Mouse (Mus musculus) intestine, embryonic 14.5 days (tissue): ENCODE measurements around the gene 9630041A04Rik. TPM values are rescaled to one million over a fixed set of nuclear protein-coding genes. Genes with fewer than 3 reads are reported as not detected.

Experiments
- ATAC-seq: fragments of 200-750 bp; cut with Nextera tagmentation; replicated peaks from 2 replicates; pipeline ENCODE4 v1.8.0; 2017; ENCODE audit warnings: low read depth, moderate number of reproducible peaks, moderate TSS enrichment, moderate library complexity; ENCODE audit not compliant: low FRiP score, low TSS enrichment
- DNase-seq: peaks from one replicate; pipeline ENCODE4 v3.0.0-alpha.2; 2018; ENCODE audit warnings: low spot score
- H3K27ac ChIP-seq: fragments of 300-500 bp; sonication (generic); 2 replicates; pipeline ENCODE4 v1.5.1; 2014; ENCODE audit warnings: low read depth, mild to moderate bottlenecking, control low read depth
- H3K27me3 ChIP-seq: fragments of 300-500 bp; sonication (generic); replicated peaks from 2 replicates; pipeline ENCODE4 v1.6.1; 2014; ENCODE audit warnings: low read length, control low read depth; ENCODE audit not compliant: control insufficient read depth, insufficient read depth
- H3K36me3 ChIP-seq: fragments of 300-500 bp; sonication (generic); 2 replicates; pipeline ENCODE4 v1.6.1; 2014; ENCODE audit warnings: low read length, control low read depth; ENCODE audit not compliant: control insufficient read depth, insufficient read depth
- H3K4me1 ChIP-seq: fragments of 300-500 bp; sonication (generic); replicated peaks from 2 replicates; pipeline ENCODE4 v1.6.1; 2014; ENCODE audit warnings: low read length, control low read depth, mixed read lengths; ENCODE audit not compliant: control insufficient read depth, insufficient read depth
- H3K4me2 ChIP-seq: fragments of 300-500 bp; sonication (generic); 2 replicates; pipeline ENCODE4 v1.6.1; 2014; ENCODE audit warnings: low read length
- H3K4me3 ChIP-seq: fragments of 300-500 bp; sonication (generic); 2 replicates; pipeline ENCODE4 v1.5.1; 2014; ENCODE audit warnings: low read depth, low read length, control low read depth, mixed read lengths
- H3K9ac ChIP-seq: fragments of 300-500 bp; sonication (generic); 2 replicates; pipeline ENCODE4 v1.6.1; 2014; ENCODE audit warnings: mild to moderate bottlenecking, low read length
- H3K9me3 ChIP-seq: fragments of 300-500 bp; sonication (generic); 2 replicates; pipeline ENCODE4 v1.6.1; 2016; ENCODE audit warnings: low read length, control low read depth; ENCODE audit not compliant: control insufficient read depth
- WGBS: fragments of 180-500 bp; shearing (Covaris S2); extraction: QIAGEN DNeasy Blood & Tissue Kit; methylation state at CpG from one replicate; pipeline ENCODE4 v1.1.7; 2014; 5-methylcytosine and 5-hydroxymethylcytosine counted together
- polyA plus RNA-seq: library from polyadenylated mRNA; unstranded; fragments of >200 nt; fragmentation: Nextera tagmentation; extraction: Ambion mirVana; gene quantifications from 2 replicates; pipeline ENCODE4 v1.2.1, GENCODE M21; 2014

9630041A04Rik gene
- polyA plus RNA-seq, 1 experiment from 2014 or later = 0.15 TPM

- no peaks in the 10 kb centered on the region for H3K9me3 ChIP-seq
- ATAC-seq = no peak
- H3K27ac ChIP-seq = no peak overlapping the region
- H3K36me3 ChIP-seq = no peaks in the 10 kb centered on the region
- no peak overlapping the region for H3K4me3 ChIP-seq
- no peak overlapping the region for H3K4me2 ChIP-seq
- DNase-seq = no peak
- H3K4me1 ChIP-seq = no peaks in the 10 kb centered on the region
- 72% methylated on average over 5 of the region's 5 CpGs for WGBS
- no peak overlapping the region for H3K9ac ChIP-seq
- no peaks in the 10 kb centered on the region for H3K27me3 ChIP-seq
These were observed 1.5 kb downstream of the 9630041A04Rik start for GRCm38 (mm10) chr9:101863130-101863529.

DNA sequence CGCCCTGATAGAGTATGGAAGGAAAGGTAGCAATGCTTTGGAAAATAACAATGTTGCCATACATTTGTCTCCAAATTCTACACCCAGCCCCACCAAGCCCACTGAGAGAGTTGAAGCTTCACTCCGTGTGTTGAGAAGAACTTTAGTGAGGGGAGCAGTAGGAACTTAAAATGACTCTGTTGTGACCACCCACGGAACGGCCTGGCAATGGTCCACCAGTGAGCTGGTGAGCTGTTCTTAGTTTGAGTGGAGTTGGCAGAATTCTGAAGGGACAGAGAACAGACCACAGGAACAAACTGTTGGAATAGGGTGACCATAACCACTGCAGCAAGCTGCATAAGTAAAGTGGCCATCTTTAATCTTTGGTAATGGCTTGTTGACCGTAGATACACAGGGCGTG, 7.0 kb downstream of the 9630041A04Rik start:
- 91% methylated on average over 6 of the region's 6 CpGs for WGBS
- H3K4me2 ChIP-seq = no peak overlapping the region
- DNase-seq (no peak), ATAC-seq (no peak)
- H3K4me1 ChIP-seq = no peaks in the 10 kb centered on the region
- H3K27me3 ChIP-seq = no peaks in the 10 kb centered on the region
- H3K9me3 ChIP-seq = no peaks in the 10 kb centered on the region
- no peak overlapping the region for H3K4me3 ChIP-seq
- H3K27ac ChIP-seq = no peak overlapping the region
- no peaks in the 10 kb centered on the region for H3K36me3 ChIP-seq
- H3K9ac ChIP-seq = no peak overlapping the region

- H3K27me3 ChIP-seq = no peaks in the 10 kb centered on the region
- H3K4me2 ChIP-seq = no peak overlapping the region
- DNase-seq (no peak), ATAC-seq (no peak)
- 64% methylated on average over 4 of the region's 4 CpGs for WGBS
- no peaks in the 10 kb centered on the region for H3K36me3 ChIP-seq
- no peak overlapping the region for H3K4me3 ChIP-seq
- H3K27ac ChIP-seq = no peak overlapping the region
- no peak overlapping the region for H3K9ac ChIP-seq
- H3K4me1 ChIP-seq = no peaks in the 10 kb centered on the region
- H3K9me3 ChIP-seq = no peaks in the 10 kb centered on the region
These were observed 8.4 kb downstream of the 9630041A04Rik start for GRCm38 (mm10) chr9:101870034-101870433.

DNA sequence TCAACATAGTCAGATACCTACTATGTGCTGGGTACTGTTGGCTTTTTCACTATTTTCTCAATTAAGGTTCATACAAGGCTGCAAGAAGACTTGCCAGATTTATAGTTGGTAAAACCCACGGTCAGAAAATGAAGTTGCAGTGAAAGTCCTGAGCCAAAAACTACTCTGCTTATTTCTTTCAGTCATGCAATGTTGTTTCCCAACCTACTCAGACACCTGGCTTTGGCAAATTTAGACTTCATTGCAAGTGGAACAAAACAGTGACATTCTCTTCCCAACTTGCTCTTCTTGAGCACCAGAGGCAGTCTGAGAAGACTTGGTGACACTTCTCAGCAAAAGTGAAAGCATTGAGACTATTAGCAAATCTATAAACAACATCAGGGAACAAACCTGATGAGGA, 13.7 kb downstream of the 9630041A04Rik start:
- WGBS = 85% methylated on average over 1 of the region's 1 CpGs
- Histone ChIP-seq H3K4me3 (no peak overlapping the region), H3K4me1 (no peaks in the 10 kb centered on the region), H3K36me3 (no peaks in the 10 kb centered on the region), H3K9me3 (no peaks in the 10 kb centered on the region), H3K9ac (no peak overlapping the region), H3K27me3 (no peaks in the 10 kb centered on the region), H3K27ac (no peak overlapping the region), H3K4me2 (no peak overlapping the region)
- DNase-seq (no peak), ATAC-seq (no peak)

- Histone ChIP-seq H3K4me1 (no peaks in the 10 kb centered on the region), H3K9ac (no peak overlapping the region), H3K4me3 (no peak overlapping the region), H3K36me3 (no peaks in the 10 kb centered on the region), H3K9me3 (no peaks in the 10 kb centered on the region), H3K27me3 (no peaks in the 10 kb centered on the region), H3K4me2 (no peak overlapping the region), H3K27ac (no peak overlapping the region)
- 68% methylated on average over 11 of the region's 11 CpGs for WGBS
- ATAC-seq = no peak
- DNase-seq = no peak
These were observed 15.7 kb downstream of the 9630041A04Rik start for GRCm38 (mm10) chr9:101877109-101877987.

- 74% methylated on average over 2 of the region's 2 CpGs for WGBS
- Histone ChIP-seq H3K4me2 (no peak overlapping the region), H3K4me3 (no peak overlapping the region), H3K27ac (no peak overlapping the region), H3K9ac (no peak overlapping the region), H3K36me3 (no peaks in the 10 kb centered on the region), H3K4me1 (no peaks in the 10 kb centered on the region), H3K9me3 (no peaks in the 10 kb centered on the region), H3K27me3 (no peaks in the 10 kb centered on the region)
- no peak for ATAC-seq
- DNase-seq = no peak
These were observed 21.7 kb downstream of the 9630041A04Rik start for GRCm38 (mm10) chr9:101883295-101883694.

DNA sequence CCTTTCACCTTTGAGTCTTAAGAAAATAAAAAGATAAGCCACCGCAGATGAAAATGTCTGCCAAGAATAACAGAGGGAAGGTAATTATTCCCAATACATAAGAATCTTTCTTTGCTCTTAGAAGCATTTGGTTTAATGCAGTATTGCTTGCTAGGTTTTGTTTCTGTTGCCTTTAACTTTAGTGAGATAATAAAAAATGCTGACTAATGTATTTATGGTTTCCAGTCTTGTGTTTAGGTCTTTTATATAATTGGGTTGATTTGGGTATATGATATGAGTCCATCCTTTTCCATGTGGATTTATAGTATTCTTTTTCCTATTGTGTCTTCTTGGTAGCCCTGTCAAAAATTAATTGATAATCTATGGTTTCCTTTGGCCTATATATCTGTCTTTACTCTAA, 36.2 kb downstream of the 9630041A04Rik start:
- Histone ChIP-seq H3K27me3 (no peaks in the 10 kb centered on the region), H3K4me3 (no peak overlapping the region), H3K4me1 (no peaks in the 10 kb centered on the region), H3K4me2 (no peak overlapping the region), H3K27ac (no peak overlapping the region), H3K36me3 (no peaks in the 10 kb centered on the region), H3K9ac (no peak overlapping the region), H3K9me3 (no peaks in the 10 kb centered on the region)
- no peak for DNase-seq
- no peak for ATAC-seq
- WGBS = 91% methylated on average over 1 of the region's 1 CpGs

DNA sequence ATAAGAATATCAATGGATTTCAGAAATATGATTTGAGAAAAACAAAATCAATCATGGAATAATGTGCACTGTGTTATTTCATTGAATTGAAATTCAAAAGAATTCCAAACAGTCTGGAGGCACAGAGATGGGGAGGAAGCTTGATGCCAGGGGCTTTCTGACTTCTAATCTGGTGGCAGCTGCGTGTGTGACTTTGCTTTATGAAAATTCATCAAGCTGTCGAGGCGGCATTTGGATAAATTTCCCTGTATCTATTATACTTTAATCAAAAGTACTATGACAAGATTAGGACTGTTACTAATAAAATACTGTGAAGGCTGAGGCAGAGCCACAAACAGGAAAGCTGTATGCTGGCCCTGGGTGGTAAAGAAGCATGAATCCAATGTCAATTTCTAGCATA, 41.8 kb downstream of the 9630041A04Rik start:
- Histone ChIP-seq H3K27ac (no peak overlapping the region), H3K4me2 (no peak overlapping the region), H3K4me1 (no peaks in the 10 kb centered on the region), H3K27me3 (no peaks in the 10 kb centered on the region), H3K4me3 (no peak overlapping the region), H3K9ac (no peak overlapping the region), H3K9me3 (no peaks in the 10 kb centered on the region), H3K36me3 (no peaks in the 10 kb centered on the region)
- WGBS = 83% methylated on average over 3 of the region's 3 CpGs
- DNase-seq = no peak
- ATAC-seq = no peak

DNA sequence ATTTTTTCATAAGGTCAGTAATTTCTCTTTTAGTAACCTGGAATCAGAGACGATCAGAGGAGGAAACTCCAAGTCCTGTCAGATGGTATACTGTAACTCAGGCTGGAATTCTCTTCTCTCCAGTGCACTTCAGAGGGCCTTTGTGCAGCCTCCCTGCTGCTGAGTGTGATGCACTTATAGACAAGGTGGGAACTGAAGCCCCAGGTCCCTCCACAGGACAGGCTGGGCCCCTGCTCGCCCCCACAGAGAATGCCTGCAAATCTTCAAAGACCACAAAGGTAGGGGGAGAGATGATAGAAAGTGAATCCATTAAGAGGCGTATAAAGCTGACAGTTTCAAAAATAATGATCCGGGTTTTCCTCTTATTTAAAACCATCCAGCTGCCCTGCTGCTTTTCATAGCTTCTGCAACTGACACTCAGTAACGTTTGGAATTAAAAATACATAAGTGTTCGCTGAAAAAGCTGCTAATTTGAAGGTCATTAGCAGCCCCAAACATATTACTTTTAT, 46.2 kb downstream of the 9630041A04Rik start:
- H3K27me3 ChIP-seq = no peaks in the 10 kb centered on the region
- WGBS = 44% methylated on average over 6 of the region's 6 CpGs
- no peak overlapping the region for H3K4me2 ChIP-seq
- no peaks in the 10 kb centered on the region for H3K9me3 ChIP-seq
- no peak overlapping the region for H3K27ac ChIP-seq
- H3K4me1 ChIP-seq = peaks cover 3% of the 10 kb centered on the region; the same call in 1 of the 2 replicates
- ATAC-seq (no peak), DNase-seq (no peak)
- no peak overlapping the region for H3K9ac ChIP-seq
- H3K4me3 ChIP-seq = no peak overlapping the region
- no peaks in the 10 kb centered on the region for H3K36me3 ChIP-seq
